Mouse (Mus musculus) lung, postnatal 14 days (tissue): ENCODE results near the gene Thada.

Source experiments
- DNase-seq: peaks from one replicate; pipeline ENCODE4 v3.0.0; 2021

The Thada gene

DNA sequence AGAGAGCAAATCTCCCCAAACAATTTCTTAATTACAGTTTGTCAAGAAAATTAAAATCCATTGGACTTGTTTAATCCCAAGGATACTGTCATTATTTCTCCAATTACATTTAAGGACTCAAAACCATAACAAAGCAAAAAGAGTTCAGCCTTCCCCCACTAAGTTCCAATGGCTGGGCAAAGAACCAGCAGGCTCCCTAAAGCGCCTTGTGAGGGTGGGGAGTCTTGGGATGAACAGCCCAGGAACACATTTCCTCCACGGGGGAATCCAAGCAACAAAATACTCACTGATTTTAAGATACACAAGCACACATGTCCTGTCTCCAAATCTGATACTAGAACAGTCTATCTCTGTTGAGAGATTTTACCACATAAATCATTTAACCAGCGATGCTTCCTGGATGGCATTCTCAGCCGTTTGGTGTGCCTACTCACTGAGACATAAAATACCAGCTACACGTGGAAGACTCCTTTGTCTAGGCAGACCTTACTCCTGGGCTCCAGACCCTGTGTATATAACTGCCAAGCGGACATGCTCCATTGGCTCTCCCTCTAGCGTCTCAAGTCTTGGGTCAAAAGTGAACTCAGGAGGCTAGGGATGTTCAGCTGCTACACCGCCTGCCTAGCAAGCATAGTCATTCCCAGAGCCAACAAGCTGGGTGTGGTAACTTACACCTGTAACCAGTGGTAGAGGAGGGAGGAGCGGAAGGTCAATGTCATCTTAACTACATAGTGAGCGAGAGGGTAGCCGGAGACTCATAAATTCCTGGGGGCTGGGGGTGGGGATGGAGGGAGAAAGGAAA is 97.6 kb downstream of the Thada start:
- no peak for DNase-seq

DNA sequence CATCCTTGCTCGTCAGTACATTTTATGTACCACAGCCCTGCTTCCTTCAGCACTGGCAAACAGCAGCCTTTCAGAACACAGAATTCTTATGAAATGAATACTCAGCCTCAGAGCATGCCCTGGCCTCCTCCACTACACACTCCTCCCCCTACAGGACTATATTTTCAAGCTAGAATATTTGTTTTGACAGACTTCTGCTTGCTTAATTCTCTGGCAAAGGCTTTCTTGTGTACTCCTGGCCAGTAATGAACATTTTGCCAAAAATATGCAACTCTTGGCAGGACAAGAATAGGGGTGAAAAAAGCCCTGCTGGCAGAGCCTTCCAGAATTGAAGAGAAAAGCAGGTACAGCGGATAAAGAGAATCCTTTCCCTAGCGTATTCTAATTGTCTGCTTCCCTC is 98.3 kb downstream of the Thada start:
- no peak for DNase-seq

DNA sequence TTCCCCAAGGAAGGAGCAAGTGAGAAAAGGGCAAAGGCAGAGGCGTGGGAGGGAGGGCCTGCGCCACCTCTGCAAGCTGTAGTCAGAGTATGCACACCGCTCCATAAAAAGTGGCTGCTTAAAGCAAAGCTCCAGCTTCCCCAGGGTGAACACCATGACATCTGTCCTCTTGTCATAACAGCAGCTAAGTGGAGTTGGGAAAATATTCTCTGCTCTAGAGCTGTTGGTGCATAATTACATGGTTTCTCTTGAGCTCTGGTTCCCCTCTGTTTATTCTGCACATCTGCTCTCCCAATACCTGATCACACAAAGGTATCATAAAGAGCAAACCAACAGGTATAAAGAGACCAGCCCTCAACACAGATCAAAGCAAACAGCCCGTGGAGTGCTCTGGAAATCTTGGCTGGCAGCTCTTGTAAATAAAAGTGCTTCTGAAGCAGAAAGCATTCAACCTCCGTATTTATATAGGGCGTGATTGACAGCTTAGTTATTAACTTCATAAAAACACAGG is 100.2 kb downstream of the Thada start:
- DNase-seq = no peak

DNA sequence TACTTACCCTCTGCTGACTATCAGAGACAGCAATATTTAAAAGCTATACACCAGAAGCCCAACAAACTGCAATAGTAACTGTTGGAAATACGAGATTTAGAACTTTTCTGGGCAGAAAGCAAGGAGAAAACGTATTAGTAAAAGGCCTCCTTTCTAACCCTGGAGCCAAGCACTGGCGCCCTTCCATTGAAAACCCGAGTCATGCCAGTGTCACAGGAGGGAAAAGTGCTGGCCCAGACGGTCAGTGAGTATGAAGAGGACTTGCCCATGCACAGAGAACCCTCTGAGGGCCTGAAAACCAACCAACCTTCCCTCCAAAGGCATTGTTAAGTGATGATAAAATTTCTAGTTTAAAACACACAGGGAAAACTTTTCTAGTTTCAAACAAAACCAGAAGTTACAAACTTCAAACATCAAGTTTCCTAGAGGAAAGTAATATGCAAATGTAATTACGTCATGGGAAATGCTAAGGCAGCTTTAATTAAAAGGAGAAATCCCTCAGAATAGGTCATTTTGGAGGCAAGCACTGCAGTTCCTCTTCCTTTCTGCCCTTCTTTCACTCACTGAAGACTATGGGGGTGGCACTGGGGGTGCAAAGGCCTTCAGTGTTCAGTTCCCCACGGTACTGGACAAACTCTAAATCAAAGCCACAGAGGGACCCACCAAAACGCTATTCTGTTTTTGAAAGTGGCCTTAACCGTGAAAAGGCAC is 100.8 kb downstream of the Thada start:
- no peak for DNase-seq

DNA sequence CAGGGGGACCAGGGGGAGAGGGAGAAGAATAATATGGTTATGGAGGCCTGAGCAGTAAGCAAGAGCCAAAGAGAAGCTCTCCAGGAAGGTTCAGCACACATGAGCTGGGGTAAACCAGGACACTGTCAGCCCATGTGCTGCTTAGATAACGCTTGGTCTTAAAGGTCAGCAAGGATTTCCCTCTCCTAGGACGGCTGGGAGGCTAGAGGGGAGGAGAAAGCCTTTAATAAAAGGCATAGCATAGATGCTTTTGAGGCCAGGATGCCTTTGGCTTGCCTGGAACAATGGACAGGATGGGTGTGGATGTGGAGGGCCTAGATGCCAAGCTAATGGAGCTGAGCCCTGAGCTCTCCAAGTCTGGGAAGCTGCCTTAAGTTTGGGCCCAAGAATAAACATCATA is 102.6 kb downstream of the Thada start:
- no peak for DNase-seq

DNA sequence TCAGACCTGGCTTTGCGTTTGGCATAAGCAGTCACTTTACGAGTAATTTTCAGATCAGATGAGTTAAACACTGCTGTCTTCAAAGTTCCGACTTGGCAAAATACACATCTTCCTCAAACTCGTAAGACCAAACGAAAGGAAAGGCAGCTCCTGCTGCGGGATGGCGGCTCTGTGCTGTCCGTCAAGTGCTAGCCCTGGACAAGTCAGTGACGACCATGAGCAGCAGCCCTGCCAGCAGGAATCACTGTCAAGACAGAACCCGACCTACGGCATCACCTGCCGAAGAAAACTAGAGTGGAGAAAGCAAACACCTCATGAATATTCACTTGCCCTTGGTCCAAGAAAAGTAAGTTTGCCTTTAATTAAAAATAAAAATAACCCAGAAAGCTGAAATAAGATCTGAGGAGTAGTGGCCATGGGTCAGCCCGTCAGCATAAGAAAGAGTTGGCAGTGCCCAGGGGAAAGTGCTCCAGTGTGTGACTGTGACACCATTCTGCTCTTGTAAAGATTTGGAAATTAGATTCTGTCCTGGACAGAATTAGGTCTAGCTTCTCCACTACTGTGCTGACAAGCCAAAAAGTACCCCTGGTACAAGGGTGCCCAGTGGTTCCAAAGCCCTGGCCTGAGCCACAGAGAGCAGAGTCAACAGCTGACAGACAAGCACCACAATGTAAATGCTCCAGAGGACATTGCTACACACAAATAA is 103.3 kb downstream of the Thada start:
- no peak for DNase-seq

DNA sequence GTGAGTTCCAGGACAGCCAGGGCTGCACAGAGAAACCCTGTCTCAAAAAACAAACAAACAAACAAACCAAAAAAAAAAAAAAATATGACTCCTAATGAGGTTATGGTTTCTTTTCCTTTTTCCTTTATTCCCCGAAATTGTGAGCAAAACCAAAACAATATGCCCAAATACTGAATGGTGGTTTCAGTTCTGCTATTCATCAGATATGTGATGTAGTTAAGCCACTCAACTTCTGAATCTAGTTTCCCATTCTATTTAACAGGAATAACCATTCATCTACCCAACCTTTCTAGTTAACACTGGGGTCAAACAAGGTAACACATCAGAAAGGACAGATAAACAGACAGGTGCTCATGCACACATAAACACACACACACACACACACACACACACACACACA is 105.0 kb downstream of the Thada start:
- no peak for DNase-seq

DNA sequence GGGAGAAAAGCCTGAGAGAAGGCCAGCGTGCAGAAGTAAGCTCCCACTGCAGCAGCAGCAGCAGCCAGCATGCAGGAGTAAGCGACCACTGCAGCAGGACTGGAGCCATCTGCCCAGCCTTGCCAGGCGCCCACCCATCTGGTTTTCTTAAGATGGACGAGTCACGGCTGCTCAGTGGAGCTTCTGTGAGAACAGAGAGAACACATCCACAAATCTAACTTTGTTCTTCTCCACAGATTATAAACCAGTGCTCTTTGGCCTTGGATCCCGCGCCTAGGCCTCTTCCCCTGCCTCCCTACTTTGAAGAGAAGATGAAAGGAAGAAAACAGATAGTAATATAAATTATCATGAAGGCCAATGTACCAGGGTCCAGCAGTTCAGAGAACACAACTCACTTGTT is 106.2 kb downstream of the Thada start:
- DNase-seq = no peak

DNA sequence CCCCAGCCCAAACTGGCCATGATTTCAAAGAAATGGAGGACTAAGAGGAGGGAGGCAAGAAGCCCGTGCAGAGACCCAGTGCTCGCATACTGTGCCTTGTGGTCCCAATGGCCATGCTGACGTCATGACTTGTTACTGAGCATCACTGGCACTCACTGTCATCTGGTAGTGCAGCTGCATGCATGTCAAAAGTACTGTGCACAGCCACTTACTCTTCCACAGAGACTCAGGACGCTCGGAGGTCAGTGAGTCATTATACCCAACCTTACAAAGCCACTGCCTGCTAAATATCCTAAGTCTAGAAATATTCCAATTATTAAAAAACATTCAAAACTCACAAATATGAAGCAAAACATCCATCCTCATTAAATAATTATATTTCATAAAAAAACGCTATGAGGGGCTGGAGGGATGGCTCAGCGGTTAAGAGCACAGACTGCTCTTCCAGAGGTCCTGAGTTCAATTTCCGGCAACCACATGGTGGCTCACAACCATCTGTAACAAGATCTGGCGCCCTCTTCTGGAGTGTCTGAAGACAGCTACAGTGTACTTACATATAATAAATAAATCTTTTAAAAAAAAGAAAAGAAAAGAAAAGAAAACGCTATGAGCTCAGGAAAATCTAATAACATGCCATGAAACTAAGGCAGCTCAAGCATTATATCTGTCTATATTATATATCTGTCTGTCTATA is 106.9 kb downstream of the Thada start:
- no peak for DNase-seq

DNA sequence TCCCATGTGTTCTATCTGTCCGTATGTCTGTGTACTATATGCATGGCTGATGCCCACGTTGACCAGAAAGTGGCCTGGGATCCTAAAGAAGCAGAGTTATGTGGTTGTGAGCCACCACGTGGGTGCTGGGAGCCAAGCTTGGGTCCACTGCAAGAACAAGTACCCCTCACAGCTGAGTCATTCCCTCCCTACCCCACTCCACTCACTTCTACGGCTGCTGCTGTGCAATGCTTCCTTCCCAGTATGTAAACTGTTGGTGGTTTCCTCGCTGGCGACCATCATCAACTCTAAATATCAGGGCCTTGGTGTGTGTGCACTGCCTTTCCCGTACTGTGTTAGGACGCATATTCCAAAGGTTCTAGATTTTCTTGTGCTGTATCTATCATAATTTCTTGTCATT is 108.2 kb downstream of the Thada start:
- DNase-seq = no peak

DNA sequence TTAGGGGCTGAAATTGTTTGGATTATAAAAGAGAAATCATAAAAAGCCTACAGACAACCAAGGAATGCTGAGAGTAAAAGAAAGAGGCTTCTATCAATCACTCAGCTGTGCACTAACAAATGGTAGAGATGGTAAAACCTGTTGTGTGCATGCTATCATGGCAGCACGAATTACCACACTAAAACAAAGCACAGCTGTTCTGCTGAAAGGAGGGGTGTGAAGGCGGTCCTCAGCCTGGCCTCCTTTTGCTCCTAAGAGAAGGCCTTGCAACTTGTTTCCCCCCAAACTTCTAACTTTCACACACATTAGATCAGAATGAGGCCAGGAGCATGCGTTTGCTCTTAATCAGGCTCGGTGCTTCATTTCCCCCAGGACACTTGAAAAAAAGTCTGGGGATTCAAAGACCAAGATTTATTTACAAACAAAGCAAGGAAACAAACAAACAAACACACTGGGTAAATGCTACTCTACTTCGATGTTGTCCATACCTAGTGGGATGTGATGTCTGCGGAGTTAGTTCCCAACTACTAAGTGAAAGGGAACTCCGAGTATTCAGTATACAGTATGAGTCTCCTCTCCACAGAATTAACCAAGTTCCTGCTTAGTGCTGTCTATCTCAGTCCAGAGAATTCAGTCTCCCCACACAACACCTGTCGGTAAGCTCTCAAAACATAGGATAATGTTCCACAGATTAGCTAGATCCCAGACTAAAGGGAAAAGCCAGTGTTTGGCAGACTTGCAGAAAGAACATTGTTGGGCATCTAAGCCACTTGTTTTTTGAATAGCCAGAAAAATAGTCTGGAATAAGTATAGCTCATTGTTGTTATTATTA is 109.7 kb downstream of the Thada start:
- no peak for DNase-seq

DNA sequence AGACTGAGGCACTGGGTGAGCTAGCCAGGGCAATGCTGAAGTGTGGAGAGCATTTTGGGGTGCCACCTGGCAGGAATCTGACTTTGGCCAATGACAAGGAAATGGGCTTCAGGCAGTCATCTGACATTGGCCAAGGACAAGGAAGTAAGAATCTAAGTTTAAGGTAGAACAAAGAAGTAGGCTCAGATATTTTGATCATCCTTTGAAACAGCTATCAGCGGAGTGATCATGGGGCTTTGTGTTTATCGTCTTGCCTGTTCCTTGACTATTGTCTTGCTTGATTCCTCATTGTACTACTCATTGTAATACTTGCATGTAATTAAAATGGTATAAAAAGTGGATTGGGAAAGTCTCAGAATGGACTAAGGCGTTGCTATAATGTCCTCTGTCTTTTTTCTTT is 111.0 kb downstream of the Thada start:
- DNase-seq = no peak

DNA sequence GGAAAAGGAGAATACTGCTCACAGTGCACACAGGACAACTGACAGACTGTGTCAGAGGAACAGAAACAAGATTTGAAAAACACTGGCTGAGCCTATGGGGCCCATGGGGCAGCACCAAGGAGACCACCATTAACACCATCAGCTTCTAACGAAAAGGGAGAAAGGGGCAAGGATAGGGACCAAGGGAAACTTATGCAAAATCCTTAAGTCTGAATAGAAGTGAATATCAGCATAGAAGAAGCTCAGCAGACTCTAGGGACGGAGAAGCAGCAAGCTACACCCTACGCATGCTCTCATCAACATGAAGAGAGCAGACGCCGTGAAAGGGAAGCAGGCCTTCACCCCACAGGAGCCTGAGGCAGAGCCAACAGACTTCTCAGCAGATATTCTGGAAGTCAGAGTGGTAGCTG is 112.1 kb downstream of the Thada start:
- no peak for DNase-seq

DNA sequence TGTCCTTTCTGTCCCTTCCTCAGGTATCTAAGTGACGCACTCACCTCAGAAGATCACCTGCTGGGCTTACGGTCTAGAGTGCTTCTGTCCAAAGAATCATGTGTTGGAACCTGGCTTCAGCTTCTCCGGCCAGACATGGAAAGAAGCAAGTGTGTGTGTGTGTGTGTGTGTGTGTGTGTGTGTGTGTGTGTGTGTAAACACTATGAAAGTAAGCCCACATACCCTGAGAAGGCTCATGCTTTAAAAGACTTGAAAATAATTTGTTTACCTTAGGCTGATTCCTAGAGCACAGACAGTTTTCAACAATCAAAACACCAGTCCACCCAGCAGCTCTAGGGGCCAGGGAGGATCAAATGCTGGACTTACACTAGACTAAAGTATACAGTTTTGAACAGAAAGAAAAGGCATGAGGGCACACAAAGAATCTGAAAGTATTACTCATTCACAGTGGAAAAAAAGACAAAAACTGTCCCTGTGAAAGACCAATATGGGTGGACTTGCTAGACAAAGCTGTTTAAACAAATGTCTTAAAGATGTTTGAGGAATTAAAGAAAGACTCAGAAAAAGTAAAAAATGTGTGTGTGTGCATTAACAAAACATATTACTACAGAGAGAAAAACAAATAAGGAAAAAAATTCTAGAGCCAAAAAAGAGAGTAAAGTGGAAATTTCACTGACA is 112.6 kb downstream of the Thada start:
- DNase-seq = no peak

DNA sequence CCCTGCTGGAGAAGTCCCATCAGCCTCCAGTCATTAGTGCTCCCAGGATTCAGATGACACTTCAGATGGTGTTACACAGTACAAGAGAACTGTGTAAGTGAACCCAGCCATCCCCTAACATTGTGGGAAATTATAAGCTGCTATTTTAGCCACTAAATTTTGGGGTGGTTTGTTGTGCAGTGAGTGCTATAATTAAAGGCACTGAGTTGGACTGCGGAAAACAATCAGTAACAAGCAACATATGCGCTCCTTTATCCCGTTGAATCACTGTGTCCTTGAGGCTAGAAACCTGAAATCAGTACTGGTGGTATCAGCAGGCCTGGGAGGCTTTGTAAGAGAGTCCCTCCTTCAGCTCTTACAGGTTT is 113.2 kb downstream of the Thada start:
- DNase-seq = no peak

DNA sequence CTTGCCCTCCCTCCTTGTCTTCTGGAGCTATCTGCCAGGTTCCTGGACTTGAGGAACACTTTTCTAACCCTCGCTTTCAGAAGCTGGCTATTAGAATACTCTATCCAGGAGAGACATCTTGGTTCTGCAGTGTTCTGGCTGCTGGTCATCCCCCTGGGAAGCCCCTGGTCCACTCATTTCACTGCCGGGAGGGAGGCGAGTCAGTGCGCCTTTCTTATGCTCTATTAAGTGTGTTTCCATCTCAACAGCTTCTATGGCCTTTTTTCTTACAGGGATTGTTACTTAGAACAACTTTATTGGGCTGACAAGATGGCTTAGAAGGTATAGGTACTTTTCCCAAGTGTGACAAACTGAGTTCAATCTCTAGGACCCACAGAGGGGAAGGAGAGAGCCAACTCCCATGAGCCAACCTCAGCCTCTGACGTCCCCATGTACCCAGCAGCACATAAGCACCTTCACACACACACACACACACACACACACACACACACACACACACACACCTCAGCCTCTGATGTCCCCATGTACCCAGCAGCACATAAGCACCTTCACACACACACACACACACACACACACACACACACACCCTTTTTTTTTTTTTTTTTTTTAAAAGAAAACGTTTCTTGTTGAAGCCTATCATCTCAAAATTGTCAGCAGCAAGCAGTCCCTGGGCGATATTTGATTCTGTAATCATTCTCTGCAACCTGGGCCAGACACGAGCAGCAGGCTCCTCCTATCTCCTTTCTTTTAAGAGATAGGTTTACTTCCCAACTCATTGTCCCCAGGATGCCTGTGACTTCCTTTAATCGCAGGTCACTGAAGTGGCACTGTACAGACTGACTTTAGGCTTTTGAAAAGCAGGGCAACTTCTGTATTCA is 113.9 kb downstream of the Thada start:
- DNase-seq = no peak

DNA sequence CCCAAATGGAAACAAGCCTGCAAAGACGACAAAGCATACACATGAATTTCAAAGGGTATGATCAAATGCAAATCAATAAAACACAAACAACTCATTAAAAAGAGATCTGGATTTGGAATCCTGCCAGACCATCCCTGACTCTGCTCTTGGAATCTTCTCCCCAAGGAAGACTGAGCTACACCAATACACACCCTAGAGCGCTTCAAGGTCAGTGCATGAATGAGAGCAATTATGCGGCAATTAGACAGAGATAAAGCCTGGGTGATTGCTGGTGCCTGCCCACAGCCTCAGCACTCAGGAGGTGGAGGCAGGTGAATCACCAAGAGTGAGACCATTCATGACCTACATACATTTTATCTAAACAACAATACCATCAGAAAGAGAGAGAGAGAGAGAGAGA is 114.7 kb downstream of the Thada start:
- no peak for DNase-seq

DNA sequence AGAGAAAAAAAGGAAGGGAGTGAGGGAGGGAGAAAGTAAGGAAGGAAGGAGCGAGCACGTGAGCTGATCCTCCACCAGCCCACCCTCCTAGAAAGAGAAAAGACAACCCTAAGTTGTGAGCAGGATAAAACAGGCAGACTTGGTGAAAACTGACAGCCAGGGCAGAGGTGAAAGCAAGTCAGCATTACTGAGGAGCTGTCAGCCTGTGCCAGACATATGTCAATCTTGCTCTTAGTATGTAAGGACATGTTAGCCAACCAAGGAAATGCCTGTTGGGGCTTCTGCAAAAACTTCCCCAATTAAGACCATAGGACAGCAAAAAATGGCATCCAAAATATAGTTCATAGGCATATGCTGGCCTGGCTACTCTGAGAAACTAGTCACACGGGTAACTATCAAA is 117.1 kb downstream of the Thada start:
- no peak for DNase-seq

DNA sequence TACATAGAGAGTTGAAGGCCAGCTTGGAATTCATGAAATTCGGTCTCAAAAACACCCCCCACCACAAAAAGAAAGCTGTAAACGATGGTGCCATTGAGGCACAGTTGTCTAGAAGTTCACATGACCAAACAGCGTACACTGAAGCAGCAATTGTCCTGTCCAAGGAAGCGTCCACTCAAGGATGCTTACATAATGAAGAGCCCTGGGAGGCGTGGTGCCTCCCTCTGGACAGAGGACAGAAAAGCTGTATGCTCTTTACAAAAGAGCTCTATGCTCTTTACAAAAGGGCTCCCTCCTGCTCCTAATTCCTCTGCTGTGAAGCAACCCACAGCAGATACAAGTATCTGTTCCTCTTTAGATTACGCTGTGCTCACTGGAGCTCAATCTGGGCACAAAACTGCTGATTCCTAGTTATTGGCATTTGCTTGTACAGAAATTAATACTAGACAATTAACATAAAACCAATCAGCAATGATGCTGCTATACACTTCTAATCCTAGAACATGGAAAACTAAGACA is 123.6 kb downstream of the Thada start:
- DNase-seq = no peak

DNA sequence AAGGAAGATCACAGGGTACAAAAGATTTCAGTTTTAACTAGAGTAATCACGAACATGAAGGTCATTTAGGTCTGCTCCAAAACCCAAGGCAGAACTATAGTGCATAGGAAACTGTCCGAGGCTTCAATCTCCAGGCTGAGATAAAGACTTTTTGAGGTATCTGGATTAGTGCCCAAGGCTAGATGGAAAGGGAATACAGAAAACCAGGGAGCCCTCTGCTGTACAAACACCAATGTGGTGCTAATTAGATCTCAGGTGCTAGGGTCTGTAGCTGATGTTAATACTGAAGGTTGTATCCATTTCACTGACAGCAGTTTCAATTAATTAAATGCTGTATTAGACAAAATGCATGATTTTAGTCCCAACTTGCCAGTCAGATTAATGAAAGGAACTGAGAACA is 124.3 kb downstream of the Thada start:
- DNase-seq = no peak
